Mouse (Mus musculus): ENCODE measurements around the gene 9530003J23Rik.

- TF ChIP-seq CTCF (IDR thresholded peaks at IDR 0.05; ENCODE audit: low read depth) (no peak), EP300 (optimal IDR thresholded peaks at IDR 0.05) (no peak)
Measured at GRCm38 (mm10) chr10:117216132-117216495, 22.4 kb downstream of the 9530003J23Rik start.

All from stomach, postnatal 0 days (tissue).